In genomic region chr4:125682007-125682406, GRCm38 (mm10) we compare ENCODE assay signal across 32 mouse cellular contexts.
A peak's percentile ranks its signal among the peaks of the same experiment; 100 is the strongest.
DNase-seq lines count a peak whose midpoint lies in the region; ATAC-seq and TF ChIP-seq lines count a peak whose summit lies in the region.
"Had no signal": no experiment of that assay in that cellular context is flagged by ENCODE, and none has a peak within 500 bp of the region (broad histone marks: within the 10 kb centered on the region; RNA-seq: fewer than 3 reads in every experiment).

No protein-coding gene starts in this region.

- peaks cover 6% of the 10 kb centered on the region; the same call in 1 of the 2 replicates for H3K36me3 ChIP-seq in forebrain, embryonic 15.5 days
- no peaks in the 10 kb centered on the region for H3K36me3 ChIP-seq in forebrain, embryonic 12.5 days (replicated peaks)
- H3K36me3 ChIP-seq in CH12.LX (replicated peaks in 1 of 2; ENCODE audit: control insufficient read depth in 1 of 2, insufficient read depth in 1 of 2, low read length in 1 of 2) = no peaks in the 10 kb centered on the region
- H3K36me3 ChIP-seq: embryonic facial prominence, embryonic 12.5 days; heart, embryonic 10.5 days; heart, embryonic 15.5 days; limb, embryonic 10.5 days; limb, embryonic 15.5 days; midbrain, embryonic 13.5 days had no signal

- DNase-seq in left cerebral cortex, postnatal 36 days (ENCODE audit: low spot score in 2 of 2) = peak; percentile 32 to 36
- DNase-seq in left cerebral cortex, adult 11 months (ENCODE audit: low spot score) = no peak
- DNase-seq in CH12.LX (ENCODE audit: extremely low read depth) = no peak
- DNase-seq in brain, embryonic 14.5 days (ENCODE audit: low read depth) = peak; percentile 79
- DNase-seq in spleen, postnatal 4 days (ENCODE audit: low spot score in 2 of 2) = no peak
- DNase-seq: adrenal gland, adult 2 months; adrenal gland, postnatal 36 days; cerebellum, adult 8-10 months; embryo, embryonic 11 days; gastrocnemius, postnatal 25 days; heart, adult 11 months; kidney, adult 2 months; kidney, postnatal 36 days; layer of hippocampus, postnatal 36 days; lung, adult 2 months; lung, postnatal 10 days; retina, postnatal 1 day; thymus, adult 18-20 months; thymus, postnatal 36 days had no signal

- dilution Hi-C loops in CH12.LX (cut with MboI; ENCODE audit: extremely low pct_ligation_motif_present, extremely low pct_unique_long_range_greater_than_20kb, low sequenced_read_pairs) = no loop called here

- peaks cover 14% of the 10 kb centered on the region for H3K4me1 ChIP-seq in forebrain, embryonic 15.5 days
- H3K4me1 ChIP-seq in forebrain, embryonic 12.5 days = peaks cover 11% of the 10 kb centered on the region
- H3K4me1 ChIP-seq in CH12.LX (ENCODE audit: control insufficient read depth in 1 of 2, insufficient read depth in 2 of 2) = no peaks in the 10 kb centered on the region
- H3K4me1 ChIP-seq: embryonic facial prominence, embryonic 12.5 days; heart, embryonic 15.5 days; limb, embryonic 15.5 days; neural tube, embryonic 15.5 days had no signal

- H3K27ac ChIP-seq in forebrain, embryonic 15.5 days (replicated peaks) = peak overlapping the region; percentile 51
- no peak overlapping the region; the same call in 1 of the 2 replicates for H3K27ac ChIP-seq in forebrain, embryonic 12.5 days
- no peak overlapping the region for H3K27ac ChIP-seq in CH12.LX (ENCODE audit: insufficient read depth, low read depth)
- H3K27ac ChIP-seq: embryonic facial prominence, embryonic 12.5 days; heart, embryonic 10.5 days; heart, embryonic 15.5 days; limb, embryonic 10.5 days; limb, embryonic 15.5 days; liver, embryonic 14.5 days; macrophage; midbrain, embryonic 13.5 days; neural tube, embryonic 15.5 days had no signal

- intact Hi-C loops in left cerebral cortex, postnatal 36 days (cut with DNase I) = no loop called here

- no peak for TF ChIP-seq EP300 in CH12.LX (IDR thresholded peaks at IDR 0.05; ENCODE audit: low read length)

- no peak overlapping the region for H3K4me3 ChIP-seq in forebrain, embryonic 15.5 days
- H3K4me3 ChIP-seq in forebrain, embryonic 12.5 days (replicated peaks) = no peak overlapping the region
- no peak overlapping the region for H3K4me3 ChIP-seq in CH12.LX (replicated peaks in 1 of 3; ENCODE audit: low read depth in 2 of 3, low read length in 2 of 3, poor library complexity in 1 of 3)
- H3K4me3 ChIP-seq: embryonic facial prominence, embryonic 12.5 days; heart, embryonic 10.5 days; heart, embryonic 15.5 days; limb, embryonic 10.5 days; limb, embryonic 15.5 days; midbrain, embryonic 13.5 days; neural tube, embryonic 15.5 days had no signal

- no peaks in the 10 kb centered on the region for H3K9me3 ChIP-seq in forebrain, embryonic 15.5 days
- no peaks in the 10 kb centered on the region for H3K9me3 ChIP-seq in forebrain, embryonic 12.5 days
- H3K9me3 ChIP-seq in CH12.LX (replicated peaks; ENCODE audit: low read length) = no peaks in the 10 kb centered on the region
- H3K9me3 ChIP-seq: embryonic facial prominence, embryonic 12.5 days; heart, embryonic 10.5 days; heart, embryonic 15.5 days; limb, embryonic 10.5 days; limb, embryonic 15.5 days; midbrain, embryonic 13.5 days; neural tube, embryonic 15.5 days had no signal

- no peak for TF ChIP-seq RAD21 in CH12.LX (IDR thresholded peaks at IDR 0.05; ENCODE audit: low read depth, low read length)

- in situ Hi-C loops in CH12.LX (cut with MboI; ENCODE audit: low pct_ligation_motif_present, low pct_unique_long_range_greater_than_20kb, low sequenced_read_pairs) = no loop called here

- no peak for TF ChIP-seq CTCF in CH12.LX (conservative IDR thresholded peaks at IDR 0.05 in 1 of 2, IDR thresholded peaks at IDR 0.05 in 1 of 2; ENCODE audit: low read depth in 2 of 2, low read length in 2 of 2)
- no peak for TF ChIP-seq CTCF in brain, embryonic 14.5 days (IDR thresholded peaks at IDR 0.05; ENCODE audit: borderline replicate concordance, extremely low read depth, insufficient read depth, insufficient read length)

- H3K79me2 ChIP-seq in CH12.LX (replicated peaks; ENCODE audit: control insufficient read depth, extremely low read depth, insufficient read depth, poor library complexity, severe bottlenecking) = no peaks in the 10 kb centered on the region

- no peak overlapping the region for H3K9ac ChIP-seq in forebrain, embryonic 15.5 days (replicated peaks)
- H3K9ac ChIP-seq in forebrain, embryonic 12.5 days = no peak overlapping the region
- H3K9ac ChIP-seq in CH12.LX (ENCODE audit: insufficient read depth, low read depth) = no peak overlapping the region
- H3K9ac ChIP-seq: embryonic facial prominence, embryonic 12.5 days; heart, embryonic 15.5 days; limb, embryonic 15.5 days; liver, embryonic 14.5 days; midbrain, embryonic 13.5 days; neural tube, embryonic 15.5 days had no signal

- WGBS in forebrain, embryonic 15.5 days = 52% methylated on average over 13 of the region's 13 CpGs
- WGBS in forebrain, embryonic 12.5 days = 80% methylated on average over 13 of the region's 13 CpGs

- TF ChIP-seq POLR2A in CH12.LX (IDR thresholded peaks at IDR 0.05; ENCODE audit: low read depth, low read length) = no peak
- no peak for TF ChIP-seq POLR2A in brain, embryonic 14.5 days (IDR thresholded peaks at IDR 0.05; ENCODE audit: borderline replicate concordance, extremely low read depth, insufficient read depth, insufficient read length, poor library complexity, severe bottlenecking)

- no peak for ATAC-seq in forebrain, embryonic 15.5 days (replicated peaks)
- ATAC-seq in forebrain, embryonic 12.5 days (ENCODE audit: low FRiP score) = no peak
- ATAC-seq: CD4-positive, CD25-positive, alpha-beta regulatory T cell, adult 4 months; hindbrain, embryonic 16.5 days; midbrain, embryonic 13.5 days had no signal

- H3K27me3 ChIP-seq in forebrain, embryonic 15.5 days = no peaks in the 10 kb centered on the region
- no peaks in the 10 kb centered on the region for H3K27me3 ChIP-seq in forebrain, embryonic 12.5 days
- peaks cover 94% of the 10 kb centered on the region for H3K27me3 ChIP-seq in CH12.LX (replicated peaks)
- H3K27me3 ChIP-seq: embryonic facial prominence, embryonic 12.5 days; heart, embryonic 15.5 days; limb, embryonic 15.5 days; neural tube, embryonic 15.5 days had no signal

- no peak overlapping the region for H3K4me2 ChIP-seq in forebrain, embryonic 15.5 days (replicated peaks)
- H3K4me2 ChIP-seq in forebrain, embryonic 12.5 days = no peak overlapping the region
- no peak overlapping the region for H3K4me2 ChIP-seq in CH12.LX (ENCODE audit: insufficient read depth, low read depth, poor library complexity, severe bottlenecking)
- H3K4me2 ChIP-seq: embryonic facial prominence, embryonic 12.5 days; heart, embryonic 15.5 days; limb, embryonic 15.5 days; midbrain, embryonic 13.5 days; neural tube, embryonic 15.5 days had no signal

TF ChIP-seq in CH12.LX, 34 proteins besides CTCF, POLR2A, EP300 and RAD21:
- TF ChIP-seq TCF12 (IDR thresholded peaks at IDR 0.05; ENCODE audit: low read depth, low read length) (no peak), MYC (IDR thresholded peaks at IDR 0.05; ENCODE audit: low read depth, low read length) (no peak), PAX5 (IDR thresholded peaks at IDR 0.05; ENCODE audit: low read length) (no peak), BHLHE40 (IDR thresholded peaks at IDR 0.05; ENCODE audit: low read depth, low read length) (0 out of 2 replicates have a peak, but pooled peaks have one; percentile 7), CHD1 (IDR thresholded peaks at IDR 0.05; ENCODE audit: low read depth, low read length) (no peak)

Comparison
In these comparisons a context has a peak if more than half of its experiments do, and no peak if none do; other contexts are left out.
1. DNase-seq: peak in left cerebral cortex, postnatal 36 days (2 of 2) and brain, embryonic 14.5 days (single experiment); none in left cerebral cortex, adult 11 months (single experiment), CH12.LX (single experiment) and spleen, postnatal 4 days (0 of 2).